Mouse (Mus musculus): ENCODE results near the gene Slc2a12.
A peak's percentile ranks its signal among the peaks of the same experiment; 100 is the strongest.

The Slc2a12 gene

DNA sequence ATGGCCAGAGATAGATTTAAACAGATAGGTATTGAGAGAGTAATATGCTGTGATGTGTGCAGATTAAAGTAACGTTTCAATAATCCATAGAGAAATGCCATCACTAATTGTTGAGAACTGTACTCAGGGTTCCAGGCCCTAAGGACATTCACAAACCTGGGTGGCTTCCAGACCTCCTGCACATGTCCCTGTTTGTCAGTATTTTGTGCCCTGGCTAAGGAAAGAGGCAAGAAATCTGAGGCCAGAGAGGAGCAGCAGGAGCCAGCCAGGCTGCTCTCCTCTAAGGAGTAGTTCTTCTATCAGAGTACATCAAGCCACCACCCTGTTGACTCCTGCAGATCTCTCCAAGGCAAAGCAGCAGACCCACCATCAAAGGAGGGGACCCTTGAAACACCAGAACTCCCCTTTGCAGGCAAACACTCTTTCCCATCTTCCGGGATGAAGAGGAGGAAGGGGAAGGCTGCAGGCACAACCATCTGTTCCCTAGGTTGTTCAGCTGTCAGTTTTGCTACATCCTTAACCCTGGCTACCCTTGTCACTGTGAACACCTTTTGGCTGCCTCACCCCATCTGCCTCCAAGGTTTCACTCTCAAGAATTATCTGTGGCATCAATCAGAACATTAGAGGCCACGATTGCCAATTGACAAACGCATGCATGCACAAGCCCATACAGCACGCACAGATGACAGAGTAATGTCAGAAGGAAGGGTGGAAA is 15.6 kb downstream of the Slc2a12 start:
- DNase-seq (ENCODE audit: low spot score in 2 of 2): no peak

DNA sequence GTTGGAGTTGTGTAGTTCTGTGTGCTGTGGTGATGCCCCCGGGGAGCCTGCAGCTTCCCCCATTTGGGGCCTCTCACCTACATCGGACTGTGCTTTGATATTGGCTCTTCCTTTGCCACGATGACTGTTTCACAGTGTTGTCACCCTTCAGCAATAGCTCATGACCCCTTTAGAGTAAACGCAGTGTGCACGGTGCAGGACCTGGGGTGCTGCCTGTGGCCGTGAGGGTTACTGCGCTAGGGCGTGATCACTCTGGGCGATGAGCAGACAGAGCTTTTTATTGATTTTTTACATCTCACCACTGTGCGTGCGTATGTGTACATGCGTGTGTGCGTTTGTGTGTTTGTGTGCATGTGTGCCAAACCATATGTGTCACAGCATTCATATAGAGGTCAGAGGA is 23.7 kb downstream of the Slc2a12 start:
- no peak for DNase-seq (ENCODE audit: low spot score in 2 of 2)

DNA sequence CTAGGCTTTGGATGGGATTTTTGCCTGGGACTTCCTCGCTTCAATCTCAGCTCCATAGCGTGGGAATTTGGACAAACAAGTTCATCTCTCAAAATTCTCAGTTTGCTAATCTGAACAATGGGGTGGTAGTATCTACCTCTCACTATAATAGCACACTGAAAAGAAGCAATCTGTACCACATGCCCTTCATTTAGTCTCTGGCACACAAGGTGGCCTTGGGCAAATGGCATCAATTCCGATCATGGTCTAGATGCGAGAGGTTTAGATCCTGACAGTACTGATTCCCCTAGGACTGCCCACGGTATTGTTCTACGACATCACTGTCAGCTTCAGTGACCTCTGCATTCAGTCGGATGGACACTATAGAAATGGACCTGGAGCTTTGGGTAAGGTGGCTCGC is 29.4 kb downstream of the Slc2a12 start:
- no peak for DNase-seq (ENCODE audit: low spot score in 2 of 2)

DNA sequence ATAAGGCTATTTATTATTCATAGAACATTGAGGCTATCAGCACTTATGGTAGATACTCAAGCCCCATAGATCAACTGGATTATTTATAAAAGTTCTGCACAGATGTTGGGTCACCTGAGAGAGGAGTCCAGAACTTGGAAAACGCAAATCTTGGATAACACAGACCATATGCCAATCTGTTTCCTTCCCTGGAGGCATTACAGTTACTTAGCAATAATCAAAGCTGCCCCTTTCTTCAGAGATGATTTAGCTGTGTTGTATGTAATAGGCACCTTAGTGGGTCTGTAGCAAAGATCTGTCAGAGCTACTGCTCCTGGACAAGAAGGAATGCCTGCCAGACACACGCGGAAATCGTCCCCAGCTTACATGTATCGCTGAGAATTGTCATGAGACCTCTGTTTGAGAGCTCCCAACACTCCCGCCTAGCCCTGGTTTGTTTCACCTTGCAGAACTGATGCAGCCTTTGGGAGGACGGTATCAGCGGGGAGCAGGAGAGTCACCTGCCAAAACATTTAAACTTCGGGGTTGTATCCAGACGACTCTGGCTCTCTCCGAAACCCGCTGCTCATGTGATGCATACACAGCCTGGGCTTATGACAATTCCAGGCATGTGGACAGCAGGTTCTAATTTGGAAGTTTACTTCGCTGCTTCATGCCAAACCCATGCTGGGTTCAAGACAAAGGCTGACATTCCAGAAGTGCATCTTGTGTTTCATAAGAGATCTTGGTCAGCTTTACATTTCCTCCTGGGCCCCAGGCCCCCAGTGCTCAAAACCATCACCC is 31.2 kb downstream of the Slc2a12 start:
- DNase-seq (ENCODE audit: low spot score in 2 of 2): no peak

DNA sequence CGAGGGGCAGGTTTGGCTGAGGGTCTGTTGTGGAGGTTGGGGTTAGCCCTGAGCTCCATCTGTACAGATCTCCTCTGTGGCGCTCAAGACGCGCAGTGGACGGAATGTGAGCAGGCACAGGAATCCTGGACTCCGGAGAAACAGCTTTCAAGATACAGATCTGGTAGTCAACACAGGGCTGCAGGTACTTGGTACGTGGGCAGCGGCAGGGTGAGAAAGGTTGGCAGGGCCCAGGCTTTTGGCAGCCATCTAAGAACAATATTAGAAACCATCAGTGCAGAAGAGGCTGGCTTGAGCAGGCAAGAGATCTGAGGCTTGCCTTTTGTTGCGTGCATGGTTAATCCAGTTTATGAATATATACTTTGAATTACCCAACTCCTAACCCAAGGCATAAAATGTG is 51.4 kb downstream of the Slc2a12 start:
- no peak for DNase-seq (ENCODE audit: low spot score in 2 of 2)

DNA sequence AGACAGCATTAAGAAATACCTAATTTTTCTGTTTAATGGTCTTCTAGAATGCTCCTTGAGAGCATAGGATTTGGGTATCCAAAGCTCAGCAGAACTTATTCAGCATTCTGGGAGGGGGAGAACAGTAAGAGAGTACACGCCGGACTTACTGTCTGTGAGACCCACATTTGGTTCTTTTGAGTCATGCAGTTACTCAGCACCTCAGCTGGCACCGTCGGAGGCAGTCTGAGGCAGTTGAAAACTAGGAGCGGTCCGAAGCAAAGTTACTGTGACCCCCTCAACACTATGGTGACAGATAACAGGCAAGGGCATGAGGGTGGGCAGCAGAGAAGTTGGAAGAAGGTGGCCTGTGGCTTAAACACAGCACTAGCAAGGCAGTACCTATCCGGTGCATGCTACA is 52.1 kb downstream of the Slc2a12 start:
- DNase-seq (ENCODE audit: low spot score in 2 of 2): no peak

DNA sequence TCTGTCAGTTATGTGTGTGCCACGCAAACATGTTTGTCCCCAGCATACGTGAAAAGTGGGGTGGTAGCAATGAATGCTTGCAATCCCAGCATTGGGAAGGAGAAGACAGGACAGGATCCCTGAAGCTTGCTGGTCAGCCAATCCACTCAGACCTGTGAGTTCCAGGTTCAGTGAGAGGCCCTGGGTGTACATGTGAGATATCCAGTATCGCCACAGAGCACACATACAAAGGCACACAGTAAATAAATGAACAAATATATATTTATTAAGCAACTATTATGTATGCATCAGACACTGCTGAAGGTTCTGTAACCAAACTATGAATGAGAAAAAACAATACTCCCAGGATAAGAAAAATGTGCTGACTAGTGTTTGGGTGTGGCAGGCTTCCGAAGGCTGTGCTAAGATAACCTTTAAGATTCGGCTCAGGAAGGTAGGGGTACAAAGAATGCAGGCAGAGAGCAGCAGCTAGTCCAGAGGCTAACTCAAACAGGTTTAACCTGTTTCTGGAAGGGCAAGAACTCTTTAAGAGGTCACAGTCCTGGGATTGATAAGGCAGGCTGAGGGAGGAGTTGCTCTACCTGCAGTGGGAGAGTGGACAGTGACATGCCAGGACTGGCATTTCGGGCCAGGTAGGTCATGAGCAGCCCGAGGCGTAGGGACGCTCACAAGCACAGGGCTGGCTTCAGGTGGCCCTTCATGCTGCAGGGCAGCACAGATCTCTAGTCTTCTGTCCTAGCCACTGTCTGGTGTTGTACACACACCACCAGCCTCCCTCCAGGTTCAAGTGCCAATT is 53.5 kb downstream of the Slc2a12 start:
- no peak for DNase-seq (ENCODE audit: low spot score in 2 of 2)

DNA sequence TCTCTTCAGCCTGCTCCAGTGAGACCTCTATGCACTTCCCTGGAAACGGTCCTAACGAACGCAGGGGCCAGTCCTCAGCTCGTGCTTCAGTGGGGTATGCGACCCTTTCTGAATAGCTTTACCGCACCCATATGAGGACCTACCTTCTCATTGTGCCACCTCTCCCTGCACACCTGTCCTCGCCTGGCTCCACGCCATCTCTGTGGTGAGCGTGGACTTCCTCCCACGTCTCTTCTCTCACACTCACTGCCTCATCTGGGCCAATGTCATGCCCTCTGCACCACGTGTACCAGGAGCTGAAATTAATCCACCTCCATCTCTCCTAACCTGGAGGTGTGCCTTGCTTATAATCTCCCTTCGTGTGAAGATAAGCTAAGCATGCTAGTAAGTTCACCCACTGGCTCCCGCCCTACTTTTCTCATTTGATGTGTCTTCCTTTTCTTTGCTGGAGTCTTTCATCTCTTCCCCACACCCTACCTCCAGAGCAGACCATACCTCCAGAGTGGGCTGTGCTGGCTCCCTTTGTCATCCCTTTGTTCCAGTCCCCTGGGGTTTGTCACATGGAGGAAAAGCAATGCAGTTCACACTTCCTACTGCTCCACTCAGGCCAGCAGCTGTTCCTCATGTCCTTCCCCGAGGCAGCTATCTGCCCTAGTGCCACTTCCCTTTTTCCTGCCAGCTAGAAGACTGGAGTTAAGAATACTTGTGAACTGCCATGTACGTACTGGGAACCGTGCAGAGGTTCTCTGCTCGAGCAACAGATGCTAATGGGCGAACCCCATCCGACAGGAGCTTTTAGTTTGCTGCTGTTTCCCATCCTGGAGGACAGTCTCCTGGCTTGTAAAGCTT is 54.9 kb downstream of the Slc2a12 start:
- DNase-seq (ENCODE audit: low spot score in 2 of 2): no peak

DNA sequence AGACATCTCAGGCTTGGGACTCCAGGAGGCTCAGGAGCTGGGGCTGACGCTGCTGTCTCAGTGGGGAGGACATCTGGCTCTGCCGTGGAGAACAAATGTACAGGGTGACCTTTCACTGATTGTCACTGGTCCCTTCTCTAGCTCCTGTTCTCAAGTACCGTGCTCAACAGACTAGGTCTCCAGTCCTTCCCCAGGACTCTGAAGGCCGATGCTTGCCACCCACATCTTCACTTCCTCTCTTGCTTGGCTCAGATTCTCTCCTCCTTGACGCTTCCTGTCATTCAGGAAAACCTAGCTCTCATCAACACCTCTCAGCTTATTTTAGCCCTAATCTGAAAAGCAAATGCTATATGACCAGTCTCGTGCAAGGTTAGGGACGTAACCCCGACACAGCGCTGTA is 56.0 kb downstream of the Slc2a12 start:
- DNase-seq (ENCODE audit: low spot score in 2 of 2): no peak

DNA sequence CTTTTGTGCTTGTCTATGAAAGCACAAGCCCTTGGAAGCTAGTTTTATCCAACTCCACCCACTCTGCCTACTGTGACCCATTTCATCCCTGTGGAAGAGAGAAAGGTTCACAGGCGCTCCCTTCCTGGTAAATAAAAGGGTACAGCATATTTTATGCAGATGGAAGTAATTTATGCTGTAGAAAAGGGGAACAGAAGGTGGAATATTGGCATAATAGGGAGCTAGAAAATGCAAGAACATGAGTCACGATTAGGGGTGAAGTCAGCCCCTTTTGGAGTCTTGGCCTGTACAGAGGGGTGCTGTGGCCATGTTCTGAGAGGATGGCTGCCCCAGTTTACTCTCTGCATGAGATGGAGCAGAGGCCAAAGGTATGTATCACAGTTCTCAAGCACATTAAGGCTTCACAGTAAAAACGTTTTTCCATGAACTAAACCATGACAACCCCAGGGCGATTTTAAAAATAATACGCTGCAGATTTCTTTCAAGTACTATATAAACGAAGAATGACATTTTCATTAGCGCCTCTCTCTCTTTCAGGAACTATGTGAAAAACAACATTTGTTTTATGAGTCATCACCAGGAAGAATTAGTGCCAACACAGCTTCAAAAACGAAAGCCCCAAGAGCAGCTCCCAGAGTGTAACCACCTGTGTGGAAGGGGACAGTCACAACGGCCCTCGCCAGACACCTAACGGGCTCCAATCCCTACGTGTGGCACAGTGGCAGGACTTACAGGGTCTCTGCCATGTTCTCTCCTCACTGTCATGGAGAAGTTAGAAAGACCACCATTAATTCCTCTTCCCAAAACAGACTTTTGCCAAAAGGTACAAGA is 56.9 kb downstream of the Slc2a12 start:
- no peak for DNase-seq (ENCODE audit: low spot score in 2 of 2)

DNA sequence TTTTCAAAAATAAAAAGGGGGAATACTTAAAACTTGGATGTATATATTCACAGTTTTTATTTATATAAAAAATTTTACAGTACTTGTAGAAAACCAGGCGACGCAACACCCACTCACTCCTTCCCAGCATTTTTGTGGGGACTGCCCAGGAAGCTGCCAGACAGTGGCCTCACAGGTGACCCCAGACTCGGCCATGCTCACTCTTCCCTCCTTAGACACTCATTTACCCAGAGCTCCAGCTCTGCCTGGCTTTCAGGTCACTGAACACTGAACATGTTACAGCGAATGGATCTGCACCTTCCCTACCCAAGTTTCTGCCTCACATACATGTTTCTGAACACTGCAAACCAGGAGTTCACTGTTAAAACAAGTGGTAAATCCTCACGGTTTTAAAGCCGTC is 59.0 kb downstream of the Slc2a12 start:
- no peak for DNase-seq (ENCODE audit: low spot score in 2 of 2)

DNA sequence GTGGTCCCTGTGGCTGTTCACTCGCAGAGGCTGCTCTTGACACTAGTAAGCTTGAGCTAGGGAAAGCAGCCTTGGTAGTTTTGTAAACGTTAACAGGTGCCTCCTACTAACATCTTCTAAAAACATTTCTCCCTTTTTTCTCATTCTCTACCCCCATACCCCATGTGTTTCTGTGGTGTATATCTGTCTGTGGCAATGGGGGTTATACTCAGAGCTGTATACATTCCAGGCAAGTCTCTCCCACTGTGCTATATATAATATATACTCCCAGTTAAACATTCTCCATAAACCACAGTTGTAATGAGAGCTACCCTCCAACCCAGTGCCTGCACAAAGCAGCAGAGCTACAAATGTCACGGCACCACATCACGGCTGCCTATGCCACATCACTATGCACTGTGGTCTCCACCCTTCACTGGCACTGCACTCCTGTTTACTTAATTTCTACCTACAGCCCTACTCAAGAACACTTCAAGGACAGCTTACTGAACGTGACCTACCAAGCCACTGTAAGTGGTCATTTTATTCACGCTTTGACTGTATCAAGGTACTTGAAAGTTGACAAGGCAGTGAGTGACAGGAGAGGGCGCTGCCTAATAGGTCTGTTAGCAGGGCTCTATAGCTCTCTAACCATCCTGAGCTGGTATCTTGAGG is 63.5 kb downstream of the Slc2a12 start:
- DNase-seq (ENCODE audit: low spot score in 2 of 2): no peak

DNA sequence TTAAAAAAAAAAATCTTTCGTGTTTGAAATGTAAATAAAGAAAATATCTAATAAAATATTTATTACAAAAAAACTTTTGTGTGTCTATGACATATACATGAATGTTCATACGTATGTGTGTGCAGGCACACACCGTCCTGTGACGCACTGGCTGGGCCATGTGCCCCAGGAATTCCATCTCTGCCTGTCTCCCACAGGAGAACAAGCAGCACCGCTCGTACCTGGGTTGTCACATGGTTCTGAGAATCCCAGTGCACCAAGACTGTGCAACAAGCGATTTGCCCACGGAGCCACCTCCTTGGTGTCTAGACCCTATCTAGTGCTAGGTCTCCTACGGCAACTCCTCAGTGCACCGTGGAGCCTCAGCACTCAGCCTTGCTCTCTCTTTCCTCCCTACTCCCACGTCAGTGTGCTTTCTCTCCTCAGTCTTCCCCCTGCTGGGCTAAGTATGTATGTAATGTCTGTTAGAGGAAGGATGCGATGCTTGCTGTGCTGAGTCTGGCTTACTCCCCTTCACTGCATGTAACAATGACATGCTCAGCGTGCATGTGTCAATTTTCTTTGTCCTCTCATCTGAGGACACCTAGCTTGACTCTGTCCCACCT is 65.5 kb downstream of the Slc2a12 start:
- no peak for DNase-seq (ENCODE audit: low spot score in 2 of 2)

DNA sequence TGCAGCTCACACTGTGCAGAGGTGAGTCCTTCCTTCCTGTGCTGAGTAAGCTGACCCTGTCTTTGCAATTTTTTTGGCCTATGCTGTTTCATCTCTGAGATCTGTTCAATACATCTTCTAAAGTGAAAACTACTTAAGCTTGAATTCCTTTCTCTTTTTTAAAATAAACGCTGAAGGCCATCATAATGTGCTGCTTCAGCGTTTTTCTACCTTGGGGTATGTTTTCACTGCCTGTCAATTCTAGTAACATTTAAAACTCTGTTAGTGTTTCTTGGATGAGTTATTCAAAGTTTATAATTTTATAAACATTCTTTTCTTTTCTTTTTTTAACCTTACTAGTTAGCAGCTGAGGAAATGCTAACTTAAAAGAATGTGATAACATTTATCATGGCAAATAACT is 68.1 kb downstream of the Slc2a12 start:
- no peak for DNase-seq (ENCODE audit: low spot score in 2 of 2)

DNA sequence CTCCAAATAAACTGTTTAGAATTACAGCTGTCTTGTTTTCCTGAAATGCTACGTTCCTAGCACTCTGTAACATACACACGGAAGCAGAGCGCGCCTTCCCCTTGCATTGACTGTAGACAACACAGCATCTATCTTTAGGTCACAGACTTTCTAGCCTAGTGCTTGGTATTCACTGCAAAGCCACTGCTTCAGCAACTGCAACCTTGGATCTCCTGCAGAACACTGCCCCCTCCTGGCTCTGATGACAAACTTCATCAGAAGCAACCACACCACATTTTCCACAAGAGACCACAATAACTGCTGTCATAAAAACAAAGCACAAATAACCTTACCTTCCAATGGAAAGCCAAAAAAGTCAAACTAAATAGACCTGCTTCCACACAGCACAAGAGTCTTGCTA is 69.7 kb downstream of the Slc2a12 start:
- DNase-seq (ENCODE audit: low spot score in 2 of 2): peak; percentile 28 to 60

DNA sequence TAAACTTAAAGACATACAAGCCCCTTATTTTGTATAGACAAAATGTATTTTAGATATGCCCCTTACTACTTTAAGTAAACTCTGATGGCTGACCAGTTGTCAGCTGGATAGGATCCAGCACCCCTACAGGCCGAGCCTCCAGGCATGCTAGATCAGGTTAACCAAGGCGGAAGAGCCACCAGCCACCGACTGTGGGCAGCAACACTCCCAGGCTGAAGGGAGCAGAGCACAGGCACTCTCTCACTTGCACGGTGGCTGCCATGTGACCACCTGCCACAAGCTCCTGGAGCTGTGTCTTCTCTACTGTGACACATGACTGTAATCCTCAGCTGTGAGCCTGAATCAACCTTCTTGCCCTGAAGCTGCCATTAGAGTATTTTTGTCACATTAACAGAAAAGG is 73.7 kb downstream of the Slc2a12 start:
- peak in 1 of 2 experiments; percentile 13 for DNase-seq (ENCODE audit: low spot score in 2 of 2)

DNA sequence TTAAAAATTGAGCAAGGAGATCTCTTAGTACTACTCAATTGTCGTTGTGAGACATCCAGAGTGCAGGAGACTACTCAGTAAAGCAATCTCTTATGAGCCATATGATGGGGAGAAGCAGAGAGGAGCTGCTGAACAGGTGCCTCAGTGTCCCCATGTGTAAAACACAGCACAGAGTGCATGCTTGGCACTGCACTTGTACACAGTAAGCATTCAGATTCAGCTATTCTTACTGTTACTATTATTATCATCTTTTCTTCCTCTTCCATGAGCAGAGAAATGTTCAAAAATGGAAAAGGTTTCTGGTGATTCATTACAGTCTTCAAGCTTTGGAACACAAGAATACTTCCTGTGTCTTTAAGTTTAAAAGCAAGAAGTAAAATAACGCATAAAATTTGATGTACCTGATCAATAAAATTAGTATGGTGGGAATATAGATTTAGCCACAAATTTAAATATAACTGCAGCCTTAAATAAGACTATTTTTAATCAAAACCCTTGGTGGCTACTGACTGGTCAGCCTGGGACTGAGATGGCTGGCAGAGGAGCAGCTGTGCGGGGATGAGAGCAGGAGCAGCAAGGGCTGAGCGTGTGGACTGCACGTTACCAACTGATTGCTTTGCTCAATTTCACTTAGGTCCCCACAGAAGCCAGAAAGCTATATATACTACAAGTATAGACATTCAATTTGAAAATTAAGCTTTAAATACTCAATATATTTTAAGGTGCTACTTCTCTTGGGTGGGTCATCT is 76.1 kb downstream of the Slc2a12 start:
- DNase-seq (ENCODE audit: low spot score in 2 of 2): no peak

DNA sequence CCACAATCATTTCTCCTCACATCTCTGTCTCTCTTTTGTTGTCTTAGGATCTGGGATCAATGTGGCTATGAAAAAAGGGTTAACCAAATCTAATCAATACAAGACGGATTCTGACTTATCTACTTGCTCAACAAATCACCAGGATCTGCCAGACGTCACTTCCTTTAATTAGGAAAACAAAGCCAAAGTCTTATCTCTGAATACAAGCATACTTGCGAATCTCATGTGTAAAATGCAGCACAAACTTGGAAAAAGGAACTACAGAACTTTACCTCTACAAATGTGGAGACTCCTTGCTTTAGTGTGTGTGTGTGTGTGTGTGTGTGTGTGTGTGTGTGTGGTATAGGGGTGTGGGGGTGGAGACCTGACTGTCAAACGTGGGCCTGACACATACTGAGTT is 80.4 kb downstream of the Slc2a12 start:
- DNase-seq (ENCODE audit: low spot score in 2 of 2): no peak

DNA sequence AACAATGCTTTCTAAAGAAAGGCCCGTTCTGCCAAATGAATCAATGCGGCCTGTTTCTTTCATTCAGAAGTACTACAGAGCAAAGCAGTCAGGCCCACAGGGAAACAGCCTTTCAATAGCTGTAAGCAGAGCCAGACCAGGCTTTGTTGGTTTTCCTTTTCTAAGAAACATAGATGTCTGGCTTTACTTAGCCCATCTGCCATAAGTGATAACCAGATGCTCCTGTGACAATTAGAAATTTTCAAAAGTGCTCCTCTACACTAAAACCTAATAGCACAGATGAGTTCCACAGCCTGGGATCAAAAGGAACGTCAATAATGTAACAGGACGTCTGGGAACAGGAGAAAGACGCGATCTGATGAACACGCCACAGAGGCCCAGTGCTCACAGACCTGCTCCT is 81.5 kb downstream of the Slc2a12 start:
- no peak for DNase-seq (ENCODE audit: low spot score in 2 of 2)
